Mouse (Mus musculus) erythroblast, embryonic 14.5 days (primary cell): ENCODE data around the gene Lrrc57. TPM values are rescaled to one million over a fixed set of nuclear protein-coding genes. Genes with fewer than 3 reads are reported as not detected.
A peak's percentile ranks its signal among the peaks of the same experiment; 100 is the strongest.
"Not testable (repeated sequence)": the region's sequence is repeated elsewhere in the genome, so short reads cannot be mapped to it uniquely, and the experiment has no call there.

Experiments
- H3K27me3 ChIP-seq: 2 replicates; pipeline ENCODE4 v1.6.1; 2012; ENCODE audit warnings: inconsistent platforms; ENCODE audit not compliant: control insufficient read depth
- H3K36me3 ChIP-seq: 2 replicates; pipeline ENCODE4 v1.6.1; 2012; ENCODE audit warnings: mild to moderate bottlenecking, inconsistent platforms; ENCODE audit not compliant: control insufficient read depth
- H3K4me1 ChIP-seq: 2 replicates; pipeline ENCODE4 v1.6.1; 2012; ENCODE audit warnings: inconsistent platforms; ENCODE audit not compliant: control insufficient read depth
- H3K4me3 ChIP-seq: replicated peaks from 2 replicates; pipeline ENCODE3; 2012; ENCODE audit warnings: moderate library complexity, mild to moderate bottlenecking, inconsistent platforms
- H3K9me3 ChIP-seq: 2 replicates; pipeline ENCODE4 v1.6.1; 2012; ENCODE audit warnings: low read length, inconsistent platforms, mixed read lengths; ENCODE audit not compliant: control insufficient read depth
- GATA1 ChIP-seq: IDR thresholded peaks from 2 replicates; pipeline ENCODE4 v1.6.1; 2012; ENCODE audit warnings: low read length, inconsistent platforms, mixed read lengths
- TAL1 ChIP-seq: IDR thresholded peaks from 3 replicates; pipeline ENCODE4 v1.6.1; 2012; ENCODE audit warnings: low read length, inconsistent platforms, mixed read lengths
- polyA plus RNA-seq: library from polyadenylated mRNA; stranded (reverse); fragments of >175 nt; gene quantifications from 2 replicates; pipeline ENCODE4 v1.2.3, GENCODE M21; 2012

Lrrc57 gene
- polyA plus RNA-seq, 1 experiment = 0.71 TPM

- H3K4me1 ChIP-seq = peaks cover 31% of the 10 kb centered on the region
- H3K27me3 ChIP-seq = no peaks in the 10 kb centered on the region
- TF ChIP-seq GATA1 = no peak
- no peak for TF ChIP-seq TAL1
- H3K9me3 ChIP-seq = no peaks in the 10 kb centered on the region
- no peak overlapping the region for H3K4me3 ChIP-seq
- peaks cover 13% of the 10 kb centered on the region for H3K36me3 ChIP-seq
Observed at GRCm38 (mm10) chr2:120575121-120575520, 34.2 kb downstream of the Lrrc57 start.

- peaks cover 43% of the 10 kb centered on the region for H3K4me1 ChIP-seq
- H3K4me3 ChIP-seq, H3K9me3 ChIP-seq, H3K27me3 ChIP-seq: not testable (repeated sequence)
- peaks cover 11% of the 10 kb centered on the region for H3K36me3 ChIP-seq
Observed at GRCm38 (mm10) chr2:120572161-120572560, 37.2 kb downstream of the Lrrc57 start.

- no peaks in the 10 kb centered on the region for H3K9me3 ChIP-seq
- H3K4me1 ChIP-seq = peaks cover 40% of the 10 kb centered on the region
- TF ChIP-seq TAL1 = no peak
- no peak for TF ChIP-seq GATA1
- no peaks in the 10 kb centered on the region for H3K27me3 ChIP-seq
- H3K4me3 ChIP-seq = no peak overlapping the region
- peaks cover 11% of the 10 kb centered on the region for H3K36me3 ChIP-seq
Observed at GRCm38 (mm10) chr2:120571081-120571480, 38.2 kb downstream of the Lrrc57 start.

GRCm38 (mm10) chr2:120567798-120568320 is 41.5 kb downstream of the Lrrc57 start:
- Histone ChIP-seq H3K27me3 (no peaks in the 10 kb centered on the region), H3K4me3 (peak overlapping the region; percentile 69), H3K36me3 (peaks cover 9% of the 10 kb centered on the region), H3K4me1 (peaks cover 55% of the 10 kb centered on the region), H3K9me3 (no peaks in the 10 kb centered on the region)
- no peak for TF ChIP-seq TAL1
- TF ChIP-seq GATA1 = no peak

- peaks cover 9% of the 10 kb centered on the region for H3K36me3 ChIP-seq
- no peaks in the 10 kb centered on the region for H3K9me3 ChIP-seq
- H3K27me3 ChIP-seq = no peaks in the 10 kb centered on the region
- peaks cover 58% of the 10 kb centered on the region for H3K4me1 ChIP-seq
- H3K4me3 ChIP-seq = peak within 1 kb of the TSS; percentile 69
- no peak for TF ChIP-seq GATA1
- TF ChIP-seq TAL1 = no peak
Observed at GRCm38 (mm10) chr2:120566886-120567797, 42.2 kb downstream of the Lrrc57 start, which contains the start of gene Snap23. Gene Snap23, plus strand, starts transcription at chr2:120567671.

GRCm38 (mm10) chr2:120565363-120565762 is 44.0 kb downstream of the Lrrc57 start:
- Histone ChIP-seq H3K9me3 (no peaks in the 10 kb centered on the region), H3K27me3 (no peaks in the 10 kb centered on the region), H3K36me3 (no peaks in the 10 kb centered on the region; the same call in 1 of the 2 replicates), H3K4me1 (peaks cover 53% of the 10 kb centered on the region), H3K4me3 (no peak overlapping the region)
- TF ChIP-seq TAL1 = no peak
- no peak for TF ChIP-seq GATA1

DNA sequence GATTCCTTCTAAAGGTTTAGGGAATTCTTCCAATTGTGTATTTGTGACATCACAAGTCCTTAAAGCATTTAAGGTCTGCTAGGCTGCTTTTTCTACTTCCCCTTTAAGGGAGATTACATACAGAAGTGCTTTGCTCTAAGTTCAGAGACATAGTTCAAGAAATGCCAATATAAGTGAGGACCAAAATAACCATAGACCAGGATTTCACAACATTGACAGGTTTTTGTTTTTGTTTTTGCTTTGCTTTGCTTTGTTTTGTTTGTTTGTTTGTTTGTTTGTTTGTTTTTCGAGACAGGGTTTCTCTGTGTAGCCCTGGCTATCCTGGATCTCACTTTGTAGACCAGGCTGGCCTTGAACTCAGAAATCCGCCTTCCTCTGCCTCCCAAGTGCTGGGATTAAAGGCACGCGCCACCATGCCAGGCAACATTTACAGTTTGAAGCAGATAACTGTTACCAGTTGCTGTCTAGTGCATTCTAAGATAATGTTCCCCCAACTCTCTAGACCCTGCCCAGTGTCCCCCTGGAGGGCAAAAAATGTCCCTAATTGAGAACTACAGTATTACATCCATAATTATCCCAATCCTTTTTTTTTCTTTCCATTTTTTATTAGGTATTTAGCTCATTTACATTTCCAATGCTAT is 44.7 kb downstream of the Lrrc57 start:
- H3K4me1 ChIP-seq = peaks cover 53% of the 10 kb centered on the region
- not testable (repeated sequence) for H3K9me3 ChIP-seq, H3K36me3 ChIP-seq, H3K4me3 ChIP-seq, H3K27me3 ChIP-seq

DNA sequence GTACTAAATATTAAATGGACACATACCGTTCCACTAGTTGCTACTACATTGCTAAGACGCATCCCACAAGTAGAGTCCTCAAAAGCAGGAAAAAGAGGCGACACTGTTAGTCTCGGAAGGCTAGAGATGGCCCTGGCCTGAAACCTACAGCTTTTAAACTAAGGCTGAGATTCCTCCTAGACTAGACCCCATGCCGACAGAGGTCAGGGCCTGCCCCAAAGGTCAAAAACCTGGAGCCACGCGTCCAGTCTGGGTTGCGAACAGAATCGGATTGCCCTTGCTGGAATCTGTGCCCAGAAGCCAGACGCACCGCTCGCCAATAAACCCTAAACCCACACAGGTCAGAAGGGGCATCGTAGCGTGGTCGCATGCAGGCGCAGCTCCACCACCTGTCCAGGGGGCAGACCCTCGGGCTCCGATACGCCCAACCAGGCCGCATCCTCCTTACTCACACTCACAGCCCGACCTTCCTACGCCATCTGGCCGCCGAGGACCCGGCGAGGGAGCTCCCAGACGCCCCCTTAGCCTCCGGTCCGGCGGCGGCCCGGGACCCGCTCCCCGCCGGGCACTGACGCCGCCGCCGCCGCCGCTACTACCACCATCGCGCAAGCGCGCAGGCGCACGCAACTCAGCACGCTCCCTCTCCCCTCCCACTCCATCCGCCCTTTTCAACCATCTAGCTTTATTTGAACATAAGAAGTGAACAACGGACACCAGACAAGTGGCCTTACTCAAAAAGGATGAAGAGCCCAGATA is 45.9 kb downstream of the Lrrc57 start, which contains the start of gene Zfp106:
Gene Zfp106 (minus strand): TSS at position 609 of the 756 bp plus-strand sequence.
- no peaks in the 10 kb centered on the region for H3K27me3 ChIP-seq
- H3K36me3 ChIP-seq = no peaks in the 10 kb centered on the region
- peaks cover 45% of the 10 kb centered on the region for H3K4me1 ChIP-seq
- H3K4me3 ChIP-seq = peak within 1 kb of the TSS; percentile 79
- no peaks in the 10 kb centered on the region for H3K9me3 ChIP-seq
- TF ChIP-seq TAL1 (no peak), GATA1 (no peak)

GRCm38 (mm10) chr2:120562859-120563234 is 46.5 kb downstream of the Lrrc57 start:
- Histone ChIP-seq H3K27me3 (no peaks in the 10 kb centered on the region), H3K36me3 (no peaks in the 10 kb centered on the region), H3K9me3 (no peaks in the 10 kb centered on the region), H3K4me1 (peaks cover 43% of the 10 kb centered on the region), H3K4me3 (peak overlapping the region; percentile 79)
- TF ChIP-seq TAL1 = no peak
- no peak for TF ChIP-seq GATA1
